Mouse (Mus musculus): Measurements from ENCODE around the gene Pgm5.

The Pgm5 gene

DNA sequence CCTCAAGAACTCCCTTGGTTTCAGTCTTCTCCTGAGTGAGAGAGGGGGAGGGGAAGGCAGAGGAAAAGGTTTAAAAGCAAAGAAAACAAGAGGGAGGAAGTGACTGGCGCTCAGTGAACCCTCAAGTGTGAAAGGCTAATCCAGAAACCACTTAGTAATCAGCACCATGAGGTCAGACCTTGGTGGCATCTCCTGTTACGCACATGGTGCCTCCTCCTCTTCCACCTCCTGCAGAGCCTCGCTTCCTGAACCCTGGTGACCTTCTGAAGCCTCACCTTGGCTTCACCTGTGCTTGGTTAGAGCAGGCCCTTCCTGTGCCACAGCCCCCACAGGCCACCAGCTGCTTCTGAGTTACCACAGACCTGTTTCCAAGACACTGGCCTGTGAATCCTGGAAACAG is 190.1 kb downstream of the Pgm5 start:
- no peak for DNase-seq (ENCODE audit: extremely low read depth, low read depth, low spot score)

DNA sequence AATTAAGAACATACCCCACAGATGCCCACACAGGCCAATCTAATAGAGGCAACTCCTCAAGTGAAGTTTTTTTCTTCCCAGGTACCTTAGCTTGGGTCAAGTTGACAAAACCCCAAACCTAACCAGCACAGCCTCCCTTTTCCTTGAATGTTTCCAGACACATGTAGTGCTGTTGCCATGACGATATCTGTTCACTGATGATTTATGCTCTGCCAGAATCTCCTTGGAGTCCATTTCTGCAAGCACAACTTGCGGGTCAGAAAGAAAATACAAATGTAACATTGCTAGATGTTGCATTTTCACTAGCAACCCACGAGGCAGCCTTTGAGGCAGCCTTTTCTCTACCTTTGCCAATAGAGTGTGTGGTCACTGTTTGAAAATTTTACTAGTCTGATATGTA is 194.1 kb downstream of the Pgm5 start:
- DNase-seq (ENCODE audit: extremely low read depth, low read depth, low spot score), result no peak

DNA sequence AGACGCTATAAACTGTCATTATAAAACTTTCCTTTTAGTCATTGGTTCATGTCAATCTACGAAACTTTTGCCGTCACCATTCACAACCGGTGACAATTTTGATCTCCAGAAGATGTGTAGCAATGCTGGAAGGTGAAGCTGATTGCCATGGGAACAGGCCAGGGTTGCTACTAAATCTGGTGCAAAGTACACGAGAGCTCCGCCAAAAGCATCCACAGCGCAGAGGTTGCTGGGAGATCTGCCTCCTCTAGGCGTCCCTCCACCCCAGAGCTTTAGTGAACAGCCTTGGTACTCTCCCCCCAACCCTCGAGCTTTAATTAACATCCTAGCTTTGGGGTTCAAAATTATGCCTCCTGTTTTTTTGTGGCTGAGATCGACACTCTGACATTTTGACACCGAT is 195.9 kb downstream of the Pgm5 start:
- DNase-seq (ENCODE audit: extremely low read depth, low read depth, low spot score), result no peak

DNA sequence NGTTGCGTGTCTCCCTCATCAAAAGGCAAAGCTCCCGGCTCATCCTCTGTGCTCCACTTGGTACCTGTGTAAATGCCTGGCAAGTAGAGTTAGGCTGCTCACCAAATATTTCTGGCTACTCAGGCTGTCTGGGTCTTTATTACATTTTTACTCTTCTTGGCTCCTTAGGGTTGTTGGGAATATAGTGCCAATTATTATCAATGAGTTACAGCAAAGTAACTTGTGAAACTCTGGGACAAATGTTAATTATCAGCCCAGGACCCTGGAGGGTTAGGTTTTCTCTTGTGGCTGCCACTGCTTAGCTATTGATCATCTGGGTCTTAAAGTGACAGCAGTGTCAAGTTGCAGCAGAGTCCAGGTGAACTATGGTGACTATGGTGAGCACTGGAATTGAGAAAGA is 199.3 kb downstream of the Pgm5 start:
- no peak for DNase-seq (ENCODE audit: extremely low read depth, low read depth, low spot score)

- DNase-seq (ENCODE audit: extremely low read depth, low read depth, low spot score), result no peak
Measured at GRCm38 (mm10) chr19:24656981-24657380, 204.7 kb downstream of the Pgm5 start.

- DNase-seq (ENCODE audit: extremely low read depth, low read depth, low spot score), result no peak
Measured at GRCm38 (mm10) chr19:24653230-24653799, 208.3 kb downstream of the Pgm5 start.

GRCm38 (mm10) chr19:24652342-24653019 is 209.2 kb downstream of the Pgm5 start:
- peak; percentile 74 for DNase-seq (ENCODE audit: extremely low read depth, low read depth, low spot score)

DNA sequence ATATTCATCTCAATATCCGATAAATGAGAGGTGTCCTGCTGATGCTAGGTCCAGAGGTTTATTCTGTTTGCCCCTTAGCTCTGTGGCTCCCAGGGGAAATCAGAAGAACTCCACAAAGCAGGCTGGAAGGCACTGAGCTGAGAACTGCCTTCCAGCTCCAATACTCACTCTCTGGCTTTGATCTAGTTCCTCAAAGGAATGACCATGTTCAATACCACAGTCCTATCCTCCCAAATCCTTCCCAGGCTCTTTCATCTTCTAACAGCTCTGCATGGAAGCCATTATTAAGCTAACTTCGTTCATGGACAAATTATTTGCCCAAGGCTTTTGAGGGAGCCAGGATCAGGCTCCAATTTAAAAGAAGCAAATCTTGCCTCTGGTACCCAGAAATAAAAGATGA is 210.1 kb downstream of the Pgm5 start:
- no peak for DNase-seq (ENCODE audit: extremely low read depth, low read depth, low spot score)

- no peak for DNase-seq (ENCODE audit: extremely low read depth, low read depth, low spot score)
Measured at GRCm38 (mm10) chr19:24650428-24650827, 211.2 kb downstream of the Pgm5 start.

DNA sequence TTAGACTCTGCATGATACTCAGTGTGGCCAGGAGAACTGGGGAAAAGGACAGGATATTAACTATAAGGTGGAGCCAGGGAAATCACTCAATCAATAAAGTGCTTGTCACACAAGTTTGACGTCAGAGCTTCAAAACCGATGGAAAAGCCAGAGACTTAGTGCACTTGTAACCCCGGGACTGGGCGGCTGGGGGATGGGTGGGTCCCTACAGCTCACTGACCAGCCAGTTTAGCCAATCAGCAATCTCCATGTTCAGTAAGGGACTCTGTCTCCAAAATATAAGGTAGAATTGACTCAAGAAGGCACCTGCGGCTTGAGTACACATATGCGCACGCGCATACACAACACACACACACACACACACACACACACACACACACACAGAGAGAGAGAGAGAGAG is 213.6 kb downstream of the Pgm5 start:
- no peak for DNase-seq (ENCODE audit: extremely low read depth, low read depth, low spot score)

- DNase-seq (ENCODE audit: extremely low read depth, low read depth, low spot score), result no peak
Measured at GRCm38 (mm10) chr19:24646162-24646829, 215.4 kb downstream of the Pgm5 start.

GRCm38 (mm10) chr19:24644971-24645370 is 216.7 kb downstream of the Pgm5 start:
- DNase-seq (ENCODE audit: extremely low read depth, low read depth, low spot score), result no peak

GRCm38 (mm10) chr19:24640982-24641381 is 220.7 kb downstream of the Pgm5 start:
- no peak for DNase-seq (ENCODE audit: extremely low read depth, low read depth, low spot score)

- DNase-seq (ENCODE audit: extremely low read depth, low read depth, low spot score), result no peak
Measured at GRCm38 (mm10) chr19:24637988-24638387, 223.7 kb downstream of the Pgm5 start.

GRCm38 (mm10) chr19:24636616-24637015 is 225.0 kb downstream of the Pgm5 start:
- DNase-seq (ENCODE audit: extremely low read depth, low read depth, low spot score), result no peak

DNA sequence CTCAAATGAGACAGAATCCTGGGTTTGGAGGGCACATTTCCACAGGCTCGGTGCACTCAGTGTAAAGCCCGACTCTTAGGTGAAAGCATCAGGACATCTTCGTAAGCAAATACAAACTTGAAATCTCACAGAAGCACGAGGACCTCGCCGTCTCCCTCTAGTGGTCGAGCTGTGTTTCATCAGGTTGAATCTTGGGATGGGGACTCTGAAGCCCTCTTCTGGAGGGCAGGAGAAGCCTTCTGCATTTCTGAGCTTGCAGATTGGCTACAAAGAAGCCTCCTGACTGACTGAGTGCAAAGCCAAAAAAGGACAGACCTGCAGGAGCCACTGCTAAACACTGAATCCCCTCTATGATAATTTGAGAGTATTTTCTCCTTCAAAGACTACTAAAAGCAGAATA is 227.1 kb downstream of the Pgm5 start:
- no peak for DNase-seq (ENCODE audit: extremely low read depth, low read depth, low spot score)
